Mouse (Mus musculus) kidney, embryonic 15.5 days (tissue): ENCODE data around the gene 2410004B18Rik. TPM values are rescaled to one million over a fixed set of nuclear protein-coding genes. Genes with fewer than 3 reads are reported as not detected.

Experiments used
- ATAC-seq: fragments of 200-750 bp; cut with Nextera tagmentation; replicated peaks from 2 replicates; pipeline ENCODE4 v1.8.0; 2017; ENCODE audit warnings: moderate TSS enrichment; ENCODE audit not compliant: low FRiP score
- H3K27ac ChIP-seq: fragments of 300-500 bp; sonication (generic); 2 replicates; pipeline ENCODE4 v1.5.1; 2015; ENCODE audit warnings: mild to moderate bottlenecking, inconsistent platforms
- H3K27me3 ChIP-seq: fragments of 300-500 bp; sonication (generic); 2 replicates; pipeline ENCODE4 v1.6.1; 2015; ENCODE audit warnings: inconsistent platforms
- H3K36me3 ChIP-seq: fragments of 300-500 bp; sonication (generic); 2 replicates; pipeline ENCODE4 v1.6.1; 2015; ENCODE audit warnings: inconsistent platforms
- H3K4me1 ChIP-seq: fragments of 300-500 bp; sonication (generic); 2 replicates; pipeline ENCODE4 v1.6.1; 2015; ENCODE audit warnings: inconsistent platforms
- H3K4me2 ChIP-seq: fragments of 300-500 bp; sonication (generic); 2 replicates; pipeline ENCODE4 v1.6.1; 2015; ENCODE audit warnings: moderate library complexity, mild to moderate bottlenecking, inconsistent platforms
- H3K4me3 ChIP-seq: fragments of 300-500 bp; sonication (generic); replicated peaks from 2 replicates; pipeline ENCODE4 v1.5.1; 2015; ENCODE audit warnings: mild to moderate bottlenecking, inconsistent platforms
- H3K9ac ChIP-seq: fragments of 300-500 bp; sonication (generic); 2 replicates; pipeline ENCODE4 v1.6.1; 2015; ENCODE audit warnings: mild to moderate bottlenecking, inconsistent platforms
- H3K9me3 ChIP-seq: fragments of 300-500 bp; sonication (generic); replicated peaks from 2 replicates; pipeline ENCODE4 v1.6.1; 2016; ENCODE audit warnings: inconsistent platforms
- WGBS: fragments of 180-500 bp; shearing (Covaris S2); methylation state at CpG from one replicate; pipeline ENCODE4 v1.1.7; 2015; ENCODE audit warnings: mixed read lengths; 5-methylcytosine and 5-hydroxymethylcytosine counted together
- polyA plus RNA-seq: library from polyadenylated mRNA; unstranded; fragments of >200 nt; fragmentation: Nextera tagmentation; extraction: Ambion mirVana; gene quantifications from 2 replicates; pipeline ENCODE4 v1.2.1, GENCODE M21; 2015

The 2410004B18Rik gene
- polyA plus RNA-seq, 1 experiment from 2014 or later, result 50.2 TPM

DNA sequence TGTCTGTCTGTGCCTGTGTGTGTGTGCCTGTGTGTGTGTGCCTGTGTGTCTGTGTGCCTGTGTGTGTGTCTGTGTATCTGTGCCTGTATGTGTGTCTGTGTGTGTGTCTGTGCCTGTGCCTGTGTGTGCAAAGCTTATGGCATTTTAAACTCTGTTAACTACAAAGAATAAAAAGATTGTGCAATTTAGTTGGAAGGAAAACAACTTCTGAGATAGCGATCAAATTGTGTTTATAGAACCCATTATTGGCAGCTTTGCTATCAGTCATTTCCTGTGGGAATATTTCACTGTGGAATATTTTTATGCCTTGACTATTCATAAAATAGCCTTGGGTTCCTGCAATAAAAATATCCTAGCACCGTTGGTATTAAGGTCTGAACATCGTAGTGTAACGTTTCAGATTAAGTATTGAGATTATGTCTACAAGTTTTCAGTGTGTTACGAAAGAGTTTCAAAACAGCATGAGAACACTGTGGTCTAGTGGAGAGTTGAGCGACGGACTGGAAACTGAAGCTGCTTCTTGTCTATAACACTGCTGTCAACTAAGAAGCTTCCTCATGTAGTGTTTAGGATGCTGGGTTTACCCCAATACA is 47.6 kb downstream of the 2410004B18Rik start:
- no peak for ATAC-seq
- no peaks in the 10 kb centered on the region for H3K9me3 ChIP-seq
- H3K9ac ChIP-seq, result no peak overlapping the region
- H3K4me1 ChIP-seq, result peaks cover 37% of the 10 kb centered on the region
- no peak overlapping the region for H3K4me2 ChIP-seq
- no peak overlapping the region for H3K4me3 ChIP-seq
- H3K36me3 ChIP-seq, result no peaks in the 10 kb centered on the region
- peaks cover 18% of the 10 kb centered on the region for H3K27me3 ChIP-seq
- 78% methylated on average over 7 of the region's 7 CpGs for WGBS
- no peak overlapping the region for H3K27ac ChIP-seq

DNA sequence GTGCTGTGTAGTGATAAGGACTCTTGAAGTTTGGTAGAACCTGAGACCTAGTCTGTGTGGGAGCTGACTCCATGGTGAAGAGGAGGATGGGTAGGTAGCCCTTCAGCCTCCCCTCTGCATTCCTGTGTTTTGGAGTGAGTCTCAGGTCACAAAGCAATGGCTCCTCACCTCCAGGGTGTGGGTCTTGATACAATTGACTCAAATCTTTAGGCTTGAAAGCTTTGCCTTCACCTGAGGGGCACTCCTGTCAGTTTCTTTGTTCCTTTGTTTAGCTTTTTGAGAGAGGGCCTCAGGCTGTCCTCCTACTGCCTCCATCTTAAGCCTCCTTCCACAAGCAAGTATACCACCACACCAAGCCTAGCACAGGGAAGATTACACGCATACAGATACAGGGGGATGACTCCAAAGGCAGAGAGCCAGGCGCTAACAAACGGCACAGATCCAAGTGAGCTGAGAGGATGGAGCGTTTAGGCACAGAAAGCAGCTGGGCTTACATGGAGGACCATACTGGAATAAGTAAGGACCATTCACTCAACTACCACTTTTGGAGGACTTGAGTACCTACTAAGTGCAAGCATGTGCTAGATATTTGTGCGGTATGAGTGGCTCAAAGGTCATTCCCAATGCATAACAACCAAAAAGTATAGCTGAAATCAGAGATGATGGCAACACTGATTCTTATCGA is 48.6 kb downstream of the 2410004B18Rik start:
- Histone ChIP-seq H3K27ac (no peak overlapping the region), H3K4me3 (peak overlapping the region; percentile 79; the same call in 1 of the 2 replicates), H3K4me2 (peak overlapping the region; percentile 87), H3K36me3 (no peaks in the 10 kb centered on the region), H3K27me3 (peaks cover 18% of the 10 kb centered on the region), H3K4me1 (peaks cover 41% of the 10 kb centered on the region), H3K9ac (no peak overlapping the region), H3K9me3 (no peaks in the 10 kb centered on the region)
- ATAC-seq, result no peak
- 71% methylated on average over 6 of the region's 6 CpGs for WGBS

DNA sequence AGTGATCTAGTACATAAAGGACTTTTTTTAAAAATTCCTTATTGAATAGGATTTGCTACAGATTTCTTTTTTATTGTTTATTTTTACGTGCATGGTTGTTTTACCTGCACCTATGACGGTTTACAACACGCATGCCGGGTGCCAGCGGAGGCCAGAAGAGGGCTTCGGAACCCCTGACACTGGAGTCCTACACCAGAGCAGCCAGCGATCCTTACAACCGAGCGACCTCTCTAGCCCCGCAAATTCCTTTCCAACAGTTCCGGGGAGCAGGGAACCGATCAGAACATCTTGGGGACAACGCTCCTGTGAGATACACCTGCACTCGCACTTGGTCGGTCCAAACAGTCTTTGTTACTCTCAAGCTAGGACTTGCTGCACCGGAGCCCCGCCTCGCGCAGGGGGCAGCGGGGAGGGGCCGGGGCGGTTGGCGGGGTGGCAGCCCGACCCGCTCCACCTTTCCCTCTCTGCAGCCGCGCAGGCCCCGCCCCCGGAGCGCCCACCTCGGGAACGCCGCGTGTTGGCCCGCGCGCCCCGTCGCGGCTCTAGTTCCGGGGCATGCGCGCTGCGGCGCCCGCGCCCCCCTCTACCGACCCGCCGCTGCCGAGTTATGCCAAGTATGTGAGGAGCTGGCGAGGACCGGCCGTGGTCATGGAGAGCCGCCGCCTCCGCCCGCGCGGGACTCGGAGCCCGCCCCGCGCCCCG is 49.6 kb downstream of the 2410004B18Rik start, which contains the start of gene Syde2:
Syde2 (plus strand) TSS at position 603 of the 702 bp plus-strand sequence.
- Histone ChIP-seq H3K4me2 (peak within 1 kb of the TSS; percentile 87), H3K36me3 (no peaks in the 10 kb centered on the region), H3K9me3 (no peaks in the 10 kb centered on the region), H3K4me1 (peaks cover 48% of the 10 kb centered on the region), H3K27me3 (peaks cover 18% of the 10 kb centered on the region), H3K27ac (peak within 1 kb of the TSS; percentile 96), H3K9ac (peak within 1 kb of the TSS; percentile 80), H3K4me3 (peak within 1 kb of the TSS; percentile 79)
- WGBS, result under 1% methylated on average over 65 of the region's 65 CpGs
- ATAC-seq, result peak; percentile 91

DNA sequence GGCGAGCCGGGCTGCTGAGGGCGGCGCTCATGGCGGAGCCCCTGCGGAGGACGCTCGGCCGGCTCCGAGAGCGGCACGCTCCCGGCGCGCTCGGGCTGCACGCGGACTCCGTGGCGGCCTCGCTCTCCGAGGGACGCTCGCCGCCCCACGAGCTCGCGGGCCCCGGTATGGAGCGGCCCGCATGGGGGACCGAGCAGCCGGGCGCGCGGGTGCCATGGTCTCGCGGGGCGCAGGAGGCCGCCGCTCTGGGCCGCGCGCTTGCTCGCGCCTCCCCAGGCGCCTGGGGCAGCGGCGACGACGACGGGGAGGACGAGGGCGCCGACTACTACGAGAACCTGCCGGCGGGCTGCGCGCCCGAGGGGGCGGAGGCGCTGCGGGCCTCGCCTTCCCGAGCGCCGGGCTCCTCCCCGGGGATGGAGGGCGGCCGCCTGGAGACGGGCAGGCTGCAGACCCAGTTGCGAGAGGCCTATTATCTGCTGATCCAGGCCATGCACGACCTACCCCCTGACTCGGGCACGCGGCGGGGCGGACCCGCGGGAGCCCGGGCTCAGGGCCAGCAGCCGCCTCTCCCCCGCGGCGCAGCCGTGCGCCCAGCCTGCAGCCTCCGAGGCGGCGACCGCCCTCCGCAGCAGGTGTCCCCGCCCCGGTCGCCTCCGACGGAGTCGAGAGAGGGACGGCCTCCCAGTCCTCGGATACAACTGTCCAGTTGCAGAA is 50.3 kb downstream of the 2410004B18Rik start:
- Histone ChIP-seq H3K9ac (peak overlapping the region; percentile 80), H3K27me3 (peaks cover 18% of the 10 kb centered on the region), H3K9me3 (no peaks in the 10 kb centered on the region), H3K36me3 (no peaks in the 10 kb centered on the region), H3K27ac (peak overlapping the region; percentile 96), H3K4me2 (peak overlapping the region; percentile 87), H3K4me1 (peaks cover 55% of the 10 kb centered on the region), H3K4me3 (peak overlapping the region; percentile 79)
- 0% methylated on average over 90 of the region's 101 CpGs for WGBS
- peak; percentile 88 for ATAC-seq

DNA sequence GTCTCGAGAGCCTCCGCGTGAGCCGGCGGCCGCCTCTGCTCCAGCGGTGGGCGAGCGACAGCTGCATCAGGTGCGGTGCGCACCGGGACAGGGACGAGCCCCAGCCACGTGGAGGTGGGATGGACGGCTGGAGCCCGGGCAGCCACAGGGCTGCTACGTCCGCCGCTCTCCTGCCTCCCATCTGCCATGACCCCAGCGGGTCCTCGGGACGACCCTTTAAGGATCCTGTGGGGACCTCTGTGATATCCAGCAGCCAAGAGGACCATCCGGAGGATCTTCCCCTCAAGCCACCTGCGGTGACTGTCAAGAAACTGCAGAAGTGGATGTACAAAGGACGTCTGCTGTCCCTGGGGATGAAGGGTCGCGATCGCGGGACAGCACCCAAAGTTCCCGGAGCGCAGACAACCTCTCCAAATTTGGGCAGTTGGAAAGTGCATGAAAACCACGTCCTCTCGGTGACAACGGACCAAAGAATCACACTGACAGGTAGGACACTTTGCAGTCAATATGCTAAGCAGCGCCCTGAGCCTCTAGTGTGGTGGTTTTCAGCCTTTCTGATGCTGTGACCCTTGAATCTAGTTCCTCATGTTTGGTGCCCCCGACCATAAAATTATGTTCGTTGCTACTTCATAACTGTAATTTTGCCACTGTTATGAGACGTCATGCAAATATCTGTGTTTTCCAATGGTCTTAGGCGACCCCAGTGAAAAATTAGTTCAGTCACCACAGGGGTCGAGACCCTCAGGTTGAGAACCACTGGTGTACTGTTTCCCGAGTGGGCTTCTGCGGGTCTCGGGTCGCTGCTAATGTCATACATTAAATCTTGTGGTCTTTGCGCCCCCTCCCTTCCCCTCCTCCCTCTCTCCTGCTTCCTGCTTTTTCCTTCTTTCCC is 51.1 kb downstream of the 2410004B18Rik start:
- H3K4me1 ChIP-seq, result peaks cover 59% of the 10 kb centered on the region
- H3K27me3 ChIP-seq, result peaks cover 18% of the 10 kb centered on the region
- no peaks in the 10 kb centered on the region for H3K36me3 ChIP-seq
- no peaks in the 10 kb centered on the region for H3K9me3 ChIP-seq
- peak overlapping the region; percentile 79 for H3K4me3 ChIP-seq
- under 1% methylated on average over 45 of the region's 45 CpGs for WGBS
- H3K9ac ChIP-seq, result peak overlapping the region; percentile 80
- H3K27ac ChIP-seq, result peak overlapping the region; percentile 96
- H3K4me2 ChIP-seq, result peak overlapping the region; percentile 87
- no peak for ATAC-seq

DNA sequence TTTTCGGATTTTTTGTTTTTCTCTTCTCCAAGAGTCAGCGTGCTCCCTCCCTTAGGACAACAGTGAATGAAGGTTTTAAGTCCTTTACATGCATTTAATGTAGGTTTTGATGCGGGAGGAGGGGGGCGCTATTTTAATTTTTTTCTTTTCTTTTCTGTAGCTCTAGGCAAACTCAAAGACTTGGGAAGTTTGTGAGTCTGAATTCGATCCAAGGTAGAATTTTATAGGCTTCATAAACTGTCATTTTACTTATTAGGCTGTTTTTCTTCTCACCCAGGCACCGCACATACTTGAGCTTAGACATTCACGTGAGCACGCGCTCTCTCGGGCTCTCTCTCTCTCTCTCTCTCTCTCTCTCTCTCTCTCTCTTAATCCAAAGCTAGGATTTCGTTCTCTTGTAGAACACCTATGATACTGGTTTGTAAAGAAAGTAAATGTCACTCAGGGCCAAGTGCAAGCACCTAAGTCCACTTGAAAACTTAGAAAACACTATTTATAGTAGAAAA is 51.8 kb downstream of the 2410004B18Rik start:
- Histone ChIP-seq H3K9ac (peak overlapping the region; percentile 80), H3K4me2 (peak overlapping the region; percentile 87), H3K36me3 (no peaks in the 10 kb centered on the region), H3K9me3 (no peaks in the 10 kb centered on the region), H3K27me3 (peaks cover 15% of the 10 kb centered on the region), H3K27ac (no peak overlapping the region), H3K4me3 (peak overlapping the region; percentile 79), H3K4me1 (peaks cover 54% of the 10 kb centered on the region)
- WGBS, result 5% methylated on average over 11 of the region's 11 CpGs
- ATAC-seq, result no peak

DNA sequence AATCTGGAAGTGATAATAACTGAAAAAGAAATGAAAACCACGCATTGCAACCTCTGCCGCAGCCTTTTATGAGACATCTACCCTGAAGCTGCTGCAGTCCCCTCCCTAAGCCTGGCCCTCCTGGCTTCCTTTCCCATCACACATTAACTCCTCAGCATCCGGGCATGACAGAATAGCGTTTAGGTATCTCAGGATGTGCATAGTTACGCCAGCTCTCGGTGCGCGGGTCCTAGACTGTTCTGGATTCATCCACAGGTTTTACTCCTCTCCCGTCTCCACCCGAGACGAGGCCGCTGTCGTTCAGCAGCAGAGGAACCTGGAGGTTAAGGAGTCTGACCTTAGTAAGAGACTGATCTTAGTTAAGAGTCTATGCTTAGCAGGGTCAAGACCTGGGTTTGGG is 53.3 kb downstream of the 2410004B18Rik start:
- no peak overlapping the region; the same call in 1 of the 2 replicates for H3K4me3 ChIP-seq
- no peak overlapping the region for H3K9ac ChIP-seq

DNA sequence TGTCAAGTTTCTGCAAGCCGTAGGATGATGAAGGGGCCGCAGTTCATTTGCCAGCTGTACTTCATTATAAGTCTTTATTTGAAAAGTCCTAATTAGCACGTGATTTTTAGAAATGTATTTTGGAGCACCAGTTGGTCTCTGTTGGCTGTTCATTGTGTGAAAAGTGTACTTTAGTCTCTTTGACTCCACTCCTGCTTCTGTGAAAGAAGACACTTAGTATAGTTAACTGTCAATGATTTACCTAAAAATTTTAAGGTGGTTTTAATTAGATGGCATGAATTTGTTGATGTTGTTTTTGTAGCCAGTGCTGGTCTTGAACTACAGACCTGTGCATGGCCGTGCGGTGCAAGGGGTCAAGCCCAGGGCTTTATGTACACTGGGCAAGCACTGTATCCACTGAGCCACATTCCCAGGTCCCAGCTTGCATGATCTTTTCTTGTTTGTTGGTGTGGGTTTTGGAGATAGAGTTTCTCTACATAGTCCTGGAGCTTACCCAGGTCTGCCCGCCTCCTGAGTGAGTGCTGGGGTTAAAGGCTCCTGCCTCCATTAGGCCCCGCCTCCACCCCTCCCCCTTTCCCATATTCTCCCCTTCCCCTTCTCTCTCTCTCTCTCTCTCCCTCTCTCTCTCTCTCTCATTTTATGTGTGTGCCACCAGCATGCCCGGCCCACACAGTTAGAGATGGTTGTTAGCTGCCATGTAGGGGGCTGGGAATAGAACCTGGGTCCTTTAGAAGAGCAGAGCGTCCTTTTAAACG is 54.3 kb downstream of the 2410004B18Rik start:
- H3K4me2 ChIP-seq, result no peak overlapping the region

More for the DNA sequence above, 53.3 kb downstream of the 2410004B18Rik start:
- no peak for ATAC-seq
- Histone ChIP-seq H3K36me3 (no peaks in the 10 kb centered on the region), H3K27ac (no peak overlapping the region), H3K4me2 (peak overlapping the region; percentile 27), H3K4me1 (peaks cover 53% of the 10 kb centered on the region), H3K9me3 (no peaks in the 10 kb centered on the region), H3K27me3 (peaks cover 13% of the 10 kb centered on the region)
- WGBS, result 76% methylated on average over 13 of the region's 13 CpGs

DNA sequence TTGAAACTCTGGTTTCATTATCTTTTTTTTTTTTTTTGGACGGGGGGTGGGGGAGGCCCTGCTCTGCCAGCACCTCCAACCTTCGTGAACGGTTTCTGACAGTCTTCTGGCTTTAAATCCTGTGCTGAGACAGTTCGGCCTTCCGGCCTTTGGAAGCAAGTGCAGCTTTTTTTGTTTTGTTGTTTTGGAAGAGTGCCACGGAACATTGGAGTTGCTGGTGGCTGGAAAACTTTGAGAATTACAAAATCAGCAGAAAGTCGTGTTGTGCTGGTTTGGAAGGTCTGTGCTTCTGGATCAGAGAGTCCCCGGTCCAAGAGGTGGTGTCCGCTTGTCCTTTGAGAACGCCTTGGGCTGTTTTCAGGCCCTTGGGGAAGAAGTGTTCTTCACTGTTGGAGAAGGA is 55.0 kb downstream of the 2410004B18Rik start:
- peaks cover 41% of the 10 kb centered on the region for H3K4me1 ChIP-seq
- no peak overlapping the region for H3K27ac ChIP-seq
- 66% methylated on average over 10 of the region's 10 CpGs for WGBS
- 0 out of 2 replicates have a peak, but pooled peaks cover 6% of the 10 kb centered on the region for H3K27me3 ChIP-seq
- H3K9me3 ChIP-seq, result no peaks in the 10 kb centered on the region
- no peak for ATAC-seq
- no peaks in the 10 kb centered on the region for H3K36me3 ChIP-seq
- no peak overlapping the region for H3K4me2 ChIP-seq
- H3K4me3 ChIP-seq, result no peak overlapping the region
- no peak overlapping the region for H3K9ac ChIP-seq

More for the DNA sequence above, 54.3 kb downstream of the 2410004B18Rik start:
- H3K4me1 ChIP-seq, result peaks cover 46% of the 10 kb centered on the region
- no peaks in the 10 kb centered on the region for H3K36me3 ChIP-seq
- H3K27me3 ChIP-seq, result 0 out of 2 replicates have a peak, but pooled peaks cover 6% of the 10 kb centered on the region
- no peaks in the 10 kb centered on the region for H3K9me3 ChIP-seq
- no peak overlapping the region for H3K27ac ChIP-seq
- no peak overlapping the region for H3K4me3 ChIP-seq
- ATAC-seq, result no peak
- WGBS, result 87% methylated on average over 10 of the region's 10 CpGs
- H3K9ac ChIP-seq, result no peak overlapping the region

DNA sequence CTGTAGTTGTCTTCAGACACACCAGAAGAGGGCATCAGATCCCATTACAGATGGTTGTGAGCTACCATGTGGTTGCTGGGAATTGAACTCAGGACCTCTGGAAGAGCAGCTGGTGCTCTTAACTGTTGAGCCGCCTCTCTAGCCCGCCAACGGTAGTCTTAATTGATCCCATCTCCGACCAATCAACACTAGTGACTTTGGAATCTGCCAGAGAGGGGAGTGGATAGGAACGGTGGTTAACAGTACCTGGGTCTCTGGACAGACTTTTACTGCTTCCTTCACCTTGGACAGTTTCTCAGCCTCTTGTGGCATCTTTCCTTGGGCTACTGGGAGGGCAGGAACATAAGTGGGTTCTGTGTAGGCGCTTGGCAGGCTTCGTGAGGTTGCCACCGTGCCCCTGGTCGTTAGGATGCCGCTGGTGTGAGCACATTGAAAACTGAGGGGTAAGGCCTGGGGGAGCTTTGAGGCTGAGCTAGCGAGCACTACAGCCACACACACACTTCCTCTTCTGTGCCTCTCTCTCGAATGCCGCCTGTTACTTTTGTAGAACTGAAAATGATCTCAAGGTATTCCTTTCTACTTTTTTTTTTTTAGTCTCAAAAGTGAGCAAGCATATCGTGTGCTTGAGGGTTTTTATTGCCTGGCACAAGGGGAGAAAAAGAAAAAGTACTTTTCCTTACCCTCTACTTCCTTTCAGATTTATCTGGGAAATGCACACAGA is 55.8 kb downstream of the 2410004B18Rik start:
- 82% methylated on average over 14 of the region's 14 CpGs for WGBS
- H3K4me3 ChIP-seq, result no peak overlapping the region
- no peak overlapping the region for H3K9ac ChIP-seq
- ATAC-seq, result no peak
- no peak overlapping the region for H3K27ac ChIP-seq
- 0 out of 2 replicates have a peak, but pooled peaks cover 3% of the 10 kb centered on the region for H3K27me3 ChIP-seq
- peaks cover 5% of the 10 kb centered on the region for H3K36me3 ChIP-seq
- H3K4me2 ChIP-seq, result no peak overlapping the region
- no peaks in the 10 kb centered on the region for H3K9me3 ChIP-seq
- peaks cover 36% of the 10 kb centered on the region for H3K4me1 ChIP-seq
